Mouse (Mus musculus) adrenal gland, postnatal 0 days (tissue): ENCODE results near the gene Fam171b. TPM values are rescaled to one million over a fixed set of nuclear protein-coding genes. Genes with fewer than 3 reads are reported as not detected.

Experiments
- polyA plus RNA-seq: library from polyadenylated mRNA; unstranded; fragments of >200 nt; fragmentation: Nextera tagmentation; extraction: Ambion mirVana; gene quantifications from 2 replicates; pipeline ENCODE4 v1.2.1, GENCODE M21; 2015

Gene Fam171b
- polyA plus RNA-seq = 5.2 and 9.7 TPM in 2 replicates

GRCm38 (mm10) chr2:83812483-83813272 is at the start of gene Fam171b:
TSS of gene Fam171b (plus strand) at chr2:83812636.

Other genes with a start within 250 kb of the Fam171b start
- 102 and 134 TPM in 2 replicates for gene Zc3h15, start 168.2 kb upstream of the Fam171b start, polyA plus RNA-seq
- 83.0 and 97.3 TPM in 2 replicates for gene Itgav, start 88.2 kb upstream of the Fam171b start, polyA plus RNA-seq
- not detected in 2 replicates for gene Zswim2, start 128.6 kb downstream of the Fam171b start, polyA plus RNA-seq
- not detected in 2 replicates for gene Gm13698, start 143.1 kb downstream of the Fam171b start, polyA plus RNA-seq
- gene Gm13693, start 148.9 kb downstream of the Fam171b start, polyA plus RNA-seq = not detected in 2 replicates
- not detected in 2 replicates for gene Gm13695, start 154.7 kb downstream of the Fam171b start, polyA plus RNA-seq
- gene Gm13696, start 160.5 kb downstream of the Fam171b start, polyA plus RNA-seq = not detected in 2 replicates
- not detected in 2 replicates for gene Gm13694, start 166.3 kb downstream of the Fam171b start, polyA plus RNA-seq
- gene Gm13697, start 172.1 kb downstream of the Fam171b start, polyA plus RNA-seq = not detected in 2 replicates
- not detected in 2 replicates for gene Gm13691, start 177.9 kb downstream of the Fam171b start, polyA plus RNA-seq